Mouse (Mus musculus): ENCODE data around the gene Wdr44.

The Wdr44 gene

DNA sequence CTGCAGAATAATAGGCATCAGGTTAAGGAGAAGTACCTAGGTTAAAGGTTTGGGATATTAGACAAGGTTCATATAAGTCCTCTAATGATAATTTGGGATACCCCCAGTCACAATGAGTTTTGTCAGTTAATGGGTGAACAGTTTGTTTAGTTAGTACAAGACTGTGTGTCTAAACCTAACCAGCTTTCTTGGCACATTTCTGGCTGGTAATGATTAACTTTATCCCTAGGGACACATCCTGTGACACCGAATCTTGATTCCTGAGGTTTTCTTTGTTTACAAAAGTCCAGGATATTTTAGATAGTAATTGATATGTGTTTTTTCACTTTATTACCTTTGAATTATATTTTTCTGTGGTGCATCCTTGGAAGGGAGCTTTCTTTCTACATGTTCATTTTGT is 148.1 kb downstream of the Wdr44 start:
- DNase-seq, result no peak
